Mouse (Mus musculus) ES-E14 (cell line): ENCODE data around the gene Wiz. TPM values are rescaled to one million over a fixed set of nuclear protein-coding genes. Genes with fewer than 3 reads are reported as not detected.

Source experiments
- DNase-seq: peaks from one replicate; pipeline ENCODE4 v3.0.0-alpha.2; 2013; ENCODE audit warnings: low read depth, low spot score
- H3K27ac ChIP-seq: 2 replicates; pipeline ENCODE4 v1.5.1; 2012; ENCODE audit warnings: low read depth, mild to moderate bottlenecking, low read length, moderate library complexity, mixed read lengths; ENCODE audit not compliant: poor library complexity, insufficient read depth, severe bottlenecking
- H3K36me3 ChIP-seq: 2 replicates; pipeline ENCODE4 v1.6.1; 2012; ENCODE audit warnings: mild to moderate bottlenecking, low read length, moderate library complexity, mixed read lengths; ENCODE audit not compliant: control insufficient read depth, poor library complexity, insufficient read depth, severe bottlenecking
- H3K4me1 ChIP-seq, 2 experiments: fragments of 150-350 bp in 1 of 2; sonication (generic) in 1 of 2; 2 replicates each; pipeline ENCODE4 v1.6.1; 2012; ENCODE audit warnings: low read length in 2 of 2, mild to moderate bottlenecking in 1 of 2, mixed read lengths in 1 of 2; ENCODE audit not compliant: control insufficient read depth in 2 of 2, insufficient read depth in 2 of 2, poor library complexity in 1 of 2
- H3K4me3 ChIP-seq, 2 experiments: fragments of 150-350 bp in 1 of 2; sonication (generic) in 1 of 2; 2 replicates each; pipeline ENCODE4 v1.5.1; 2012; ENCODE audit warnings: low read length in 2 of 2, low read depth in 1 of 2, mild to moderate bottlenecking in 1 of 2, mixed read lengths in 1 of 2; ENCODE audit not compliant: insufficient read depth in 1 of 2, poor library complexity in 1 of 2, severe bottlenecking in 1 of 2
- H3K9ac ChIP-seq: 2 replicates; pipeline ENCODE4 v1.6.1; 2012; ENCODE audit warnings: low read depth, mild to moderate bottlenecking, low read length, mixed read lengths; ENCODE audit not compliant: poor library complexity, insufficient read depth, severe bottlenecking
- H3K9me3 ChIP-seq: fragments of 150-350 bp; sonication (generic); 2 replicates; pipeline ENCODE4 v1.6.1; 2012; ENCODE audit warnings: low read depth, mild to moderate bottlenecking, low read length; ENCODE audit not compliant: control insufficient read depth, insufficient read depth
- CHD2 ChIP-seq: IDR thresholded peaks from 2 replicates; pipeline ENCODE4 v1.6.1; 2014; ENCODE audit warnings: mild to moderate bottlenecking, low read depth, low read length, inconsistent platforms
- HCFC1 ChIP-seq: IDR thresholded peaks from 2 replicates; pipeline ENCODE4 v1.6.1; 2012; ENCODE audit warnings: low read length, inconsistent platforms, borderline replicate concordance; ENCODE audit not compliant: insufficient read depth
- MAFK ChIP-seq: IDR thresholded peaks from 2 replicates; pipeline ENCODE4 v1.6.1; 2014; ENCODE audit warnings: mild to moderate bottlenecking, low read depth, low read length, inconsistent platforms; ENCODE audit not compliant: insufficient read depth
- ZC3H11A ChIP-seq: IDR thresholded peaks from 2 replicates; pipeline ENCODE4 v1.6.1; 2012; ENCODE audit warnings: low read depth, mild to moderate bottlenecking, inconsistent platforms, low read length, borderline replicate concordance
- ZNF384 ChIP-seq: IDR thresholded peaks from 2 replicates; pipeline ENCODE4 v1.6.1; 2012; ENCODE audit warnings: low read depth, low read length, inconsistent platforms
- in situ Hi-C, 2 experiments: fragments of 600-800 bp; cut with MboI; formaldehyde crosslinking; loops; one replicate each; pipeline ENCODE4 v1.15.1; 2025; ENCODE audit warnings: low sequenced_read_pairs in 2 of 2, inconsistent platforms in 1 of 2; ENCODE audit not compliant: unreplicated experiment in 2 of 2
- total RNA-seq: library from RNA; depleted of rRNA; stranded (reverse); fragments of 300-350 nt; gene quantifications from 2 replicates; pipeline ENCODE4 v1.2.3, GENCODE M21; 2012

Gene Wiz
- total RNA-seq, 1 experiment, result 10.4 TPM

- peaks cover 17% of the 10 kb centered on the region for H3K36me3 ChIP-seq
- H3K9me3 ChIP-seq, result no peaks in the 10 kb centered on the region
- peaks cover 8 to 9% of the 10 kb centered on the region in 2 experiments; a peak in 3 of 4 replicates for H3K4me1 ChIP-seq
- peak overlapping the region; percentile 63 for H3K27ac ChIP-seq
- peak overlapping the region; percentile 69 to 75 for H3K4me3 ChIP-seq
- in situ Hi-C loops, result no loop called here
- H3K9ac ChIP-seq, result peak overlapping the region; percentile 80
- no peak for DNase-seq
- TF ChIP-seq HCFC1 (no peak), ZC3H11A (no peak), MAFK (no peak), ZNF384 (no peak), CHD2 (no peak)
Observed at GRCm38 (mm10) chr17:32321390-32321734, 67.9 kb downstream of the Wiz start.

- Histone ChIP-seq H3K9me3 (no peaks in the 10 kb centered on the region), H3K9ac (peak within 1 kb of the TSS; percentile 96), H3K4me1 (peaks cover 8 to 9% of the 10 kb centered on the region in 2 experiments; a peak in 3 of 4 replicates), H3K36me3 (peaks cover 21% of the 10 kb centered on the region), H3K4me3 (peak within 1 kb of the TSS; percentile 85 to 90), H3K27ac (peak within 1 kb of the TSS; percentile 94)
- in situ Hi-C loops, result no loop called here
- TF ChIP-seq CHD2 (0 out of 2 replicates have a peak, but pooled peaks have one; percentile 36), HCFC1 (peak; percentile 41), ZC3H11A (no peak)
- DNase-seq, result peak; percentile 96
Observed at GRCm38 (mm10) chr17:32320597-32321389, 68.4 kb downstream of the Wiz start, which contains the start of gene Akap8. TSS of gene Akap8 (minus strand) at chr17:32321238.

- TF ChIP-seq ZNF384 (no peak), HCFC1 (no peak), CHD2 (no peak), MAFK (no peak)
- Histone ChIP-seq H3K9ac (peak overlapping the region; percentile 96), H3K9me3 (no peaks in the 10 kb centered on the region), H3K36me3 (peaks cover 28% of the 10 kb centered on the region), H3K4me3 (peak overlapping the region; percentile 85 to 90), H3K4me1 (peaks cover 8 to 9% of the 10 kb centered on the region in 2 experiments; a peak in 3 of 4 replicates), H3K27ac (peak overlapping the region; percentile 94)
- DNase-seq, result no peak
- in situ Hi-C loops, result no loop called here
Observed at GRCm38 (mm10) chr17:32319950-32320349, 69.3 kb downstream of the Wiz start.

- no peak for TF ChIP-seq ZNF384
- no peak for TF ChIP-seq MAFK
- no peak for TF ChIP-seq ZC3H11A
- TF ChIP-seq HCFC1, result no peak
Observed at GRCm38 (mm10) chr17:32317708-32318107, 71.5 kb downstream of the Wiz start.

GRCm38 (mm10) chr17:32317032-32317431, 72.2 kb downstream of the Wiz start:
- Histone ChIP-seq H3K4me3 (no peak overlapping the region), H3K9me3 (no peaks in the 10 kb centered on the region), H3K36me3 (peaks cover 55% of the 10 kb centered on the region), H3K9ac (no peak overlapping the region), H3K4me1 (peaks cover 5 to 8% of the 10 kb centered on the region in 2 experiments; a peak in 2 of 4 replicates), H3K27ac (no peak overlapping the region)
- TF ChIP-seq CHD2 (no peak), HCFC1 (no peak), ZNF384 (no peak), MAFK (no peak), ZC3H11A (no peak)
- no peak for DNase-seq
- in situ Hi-C loops, result no loop called here

More at GRCm38 (mm10) chr17:32317708-32318107, 71.5 kb downstream of the Wiz start:
- peaks cover 49% of the 10 kb centered on the region for H3K36me3 ChIP-seq
- H3K4me3 ChIP-seq, result no peak overlapping the region
- DNase-seq, result no peak
- in situ Hi-C loops, result no loop called here
- no peak overlapping the region for H3K9ac ChIP-seq
- H3K27ac ChIP-seq, result no peak overlapping the region
- H3K9me3 ChIP-seq, result no peaks in the 10 kb centered on the region
- H3K4me1 ChIP-seq, result peaks cover 8 to 9% of the 10 kb centered on the region in 2 experiments; a peak in 3 of 4 replicates
